Comparison of ENCODE assay signal across 7 mouse cellular contexts in genomic region chr5:89526878-89527578, GRCm38 (mm10). TPM values are rescaled to one million over a fixed set of nuclear protein-coding genes. Genes with fewer than 3 reads are reported as not detected.
DNase-seq lines count a peak whose midpoint lies in the region; TF ChIP-seq lines count a peak whose summit lies in the region.

TSS of gene Npffr2 (plus strand) at chr5:89527429.

- TF ChIP-seq CTCF in embryonic fibroblast, embryonic 13.5 days (IDR thresholded peaks at IDR 0.05; ENCODE audit: borderline replicate concordance, insufficient read depth, low read length) = no peak
- no peak for TF ChIP-seq CTCF in lung, adult 2 months (IDR thresholded peaks at IDR 0.05; ENCODE audit: insufficient read depth, low read length)

- peak within 1 kb of the TSS; percentile 10; the same call in 1 of the 2 replicates for H3K4me3 ChIP-seq in embryonic fibroblast, embryonic 13.5 days (ENCODE audit: insufficient read depth, low read length)
- no peak within 1 kb of the TSS for H3K4me3 ChIP-seq in lung, adult 2 months (replicated peaks; ENCODE audit: extremely low read depth, low read depth, low read length)

- H3K4me1 ChIP-seq in embryonic fibroblast, embryonic 13.5 days (ENCODE audit: control insufficient read depth, insufficient read depth, low read length) = no peaks in the 10 kb centered on the region
- no peaks in the 10 kb centered on the region for H3K4me1 ChIP-seq in lung, adult 2 months (ENCODE audit: control insufficient read depth, insufficient read depth, low read length)

- H3K27ac ChIP-seq in embryonic fibroblast, embryonic 13.5 days (ENCODE audit: insufficient read depth, low read length) = no peak within 1 kb of the TSS

- no peak for TF ChIP-seq POLR2A in embryonic fibroblast, embryonic 13.5 days (IDR thresholded peaks at IDR 0.05; ENCODE audit: low read depth, low read length)
- no peak for TF ChIP-seq POLR2A in lung, adult 2 months (IDR thresholded peaks at IDR 0.05; ENCODE audit: borderline replicate concordance, extremely low read depth, low read depth, low read length)

- peak; percentile 26 for DNase-seq in urinary bladder, adult 2 months (ENCODE audit: low spot score)
- DNase-seq in urinary bladder, postnatal 25 days (ENCODE audit: low spot score) = no peak
- DNase-seq in kidney, adult 18-20 months = peak; percentile 27
- peak; percentile 26 for DNase-seq in lung, adult 2 months
- DNase-seq in retina, embryonic 14.5 days (ENCODE audit: low spot score) = peak; percentile 59
- no peak for DNase-seq in thymus, postnatal 36 days

- 8% methylated on average over 23 of the region's 23 CpGs for WGBS in lung, adult 2 months

RNA-seq across cellular contexts. Expression of gene Npffr2, which starts in this region (rescaled TPM):
- polyA plus RNA-seq in urinary bladder, adult 2 months (2012; rRNA removed) = not detected in 2 replicates
- polyA plus RNA-seq in embryonic fibroblast, embryonic 13.5 days (2011; ENCODE audit: insufficient read length, low read depth, missing spikeins) = not detected in 2 replicates
- polyA plus RNA-seq in lung, adult 2 months (2012; rRNA removed) = 0.59 TPM in 1 of 2 replicates, not detected in the other

Comparison
In these comparisons a context has a peak if more than half of its experiments do, and no peak if none do; other contexts are left out.
1. Peak in DNase-seq in urinary bladder, adult 2 months; RNA of the gene not detected or under 1 TPM.
2. Peak in DNase-seq in lung, adult 2 months; RNA of the gene not detected or under 1 TPM.
3. DNase-seq: peak in kidney, adult 18-20 months (single experiment) and retina, embryonic 14.5 days (single experiment); none in urinary bladder, postnatal 25 days (single experiment) and thymus, postnatal 36 days (0 of 2).